Mouse (Mus musculus) brain, embryonic 18.5 days (tissue): ENCODE results near the gene Cox6a1.
A peak's percentile ranks its signal among the peaks of the same experiment; 100 is the strongest.
"Not testable (repeated sequence)": the region's sequence is repeated elsewhere in the genome, so short reads cannot be mapped to it uniquely, and the experiment has no call there.

Source experiments
- DNase-seq: peaks from one replicate; pipeline ENCODE4 v3.0.0-alpha.2; 2012; ENCODE audit warnings: low read depth, low spot score

Gene Cox6a1

GRCm38 (mm10) chr5:115349225-115349555, 409 bp upstream of the Cox6a1 start:
- no peak for DNase-seq

GRCm38 (mm10) chr5:115347564-115347963, 1.2 kb downstream of the Cox6a1 start:
- DNase-seq = no peak

- no peak for DNase-seq
These were observed 7.2 kb downstream of the Cox6a1 start for GRCm38 (mm10) chr5:115341314-115342165.

- DNase-seq = peak; percentile 74
These were observed 8.0 kb downstream of the Cox6a1 start, which contains the start of the genes Gatc and Triap1 for GRCm38 (mm10) chr5:115340577-115341313. Gene Gatc, minus strand, starts transcription at chr5:115341178. Gene Triap1, plus strand, starts transcription at chr5:115341225.

- DNase-seq = no peak
These were observed 8.8 kb downstream of the Cox6a1 start for GRCm38 (mm10) chr5:115340007-115340406.

- DNase-seq = no peak
These were observed 15.2 kb downstream of the Cox6a1 start for GRCm38 (mm10) chr5:115333626-115334025.

- DNase-seq = no peak
These were observed 17.8 kb downstream of the Cox6a1 start for GRCm38 (mm10) chr5:115330955-115331354.

- no peak for DNase-seq
These were observed 20.9 kb downstream of the Cox6a1 start for GRCm38 (mm10) chr5:115327610-115328548.

- DNase-seq = peak; percentile 84
These were observed 21.7 kb downstream of the Cox6a1 start, which contains the start of gene Srsf9 for GRCm38 (mm10) chr5:115326875-115327609. Gene Srsf9, plus strand, starts transcription at chr5:115327177.

- DNase-seq = no peak
These were observed 22.4 kb downstream of the Cox6a1 start for GRCm38 (mm10) chr5:115326256-115326831.

- DNase-seq = peak; percentile 70
These were observed 29.5 kb downstream of the Cox6a1 start for GRCm38 (mm10) chr5:115319004-115319940.

- DNase-seq = no peak
These were observed 31.0 kb downstream of the Cox6a1 start for GRCm38 (mm10) chr5:115317645-115318328.

- DNase-seq = no peak
These were observed 31.7 kb downstream of the Cox6a1 start for GRCm38 (mm10) chr5:115316968-115317644.

GRCm38 (mm10) chr5:115313668-115313943, 35.2 kb downstream of the Cox6a1 start:
- no peak for DNase-seq

- no peak for DNase-seq
These were observed 35.7 kb downstream of the Cox6a1 start for GRCm38 (mm10) chr5:115312816-115313667.

- DNase-seq = no peak
These were observed 36.4 kb downstream of the Cox6a1 start for GRCm38 (mm10) chr5:115312354-115312753.

- not testable (repeated sequence) for DNase-seq
These were observed 46.6 kb downstream of the Cox6a1 start for GRCm38 (mm10) chr5:115302190-115302589.
